Mouse (Mus musculus) embryonic facial prominence, embryonic 11.5 days (tissue): Measurements from ENCODE around the gene Irak2. TPM values are rescaled to one million over a fixed set of nuclear protein-coding genes. Genes with fewer than 3 reads are reported as not detected.

Experiments used
- ATAC-seq: fragments of 200-750 bp; cut with Nextera tagmentation; replicated peaks from 2 replicates; pipeline ENCODE4 v1.8.0; 2017; ENCODE audit warnings: low read depth; ENCODE audit not compliant: insufficient number of reproducible peaks, low FRiP score, low TSS enrichment
- DNase-seq: peaks from one replicate; pipeline ENCODE4 v3.0.0-alpha.2; 2015; ENCODE audit warnings: low spot score
- H3K27ac ChIP-seq: fragments of 300-500 bp; sonication (generic); replicated peaks from 2 replicates; pipeline ENCODE4 v1.5.1; 2014; ENCODE audit warnings: mild to moderate bottlenecking, low read depth, low read length, control low read depth
- H3K27me3 ChIP-seq: fragments of 300-500 bp; sonication (generic); 2 replicates; pipeline ENCODE4 v1.6.1; 2014; ENCODE audit warnings: mild to moderate bottlenecking, low read length, moderate library complexity, mixed read lengths; ENCODE audit not compliant: control insufficient read depth, insufficient read depth
- H3K36me3 ChIP-seq: fragments of 300-500 bp; sonication (generic); replicated peaks from 2 replicates; pipeline ENCODE4 v1.6.1; 2014; ENCODE audit warnings: low read depth, mild to moderate bottlenecking, low read length, moderate library complexity, mixed read lengths; ENCODE audit not compliant: control insufficient read depth, insufficient read depth
- H3K4me1 ChIP-seq: fragments of 300-500 bp; sonication (generic); 2 replicates; pipeline ENCODE4 v1.6.1; 2014; ENCODE audit warnings: low read length, mixed read lengths; ENCODE audit not compliant: control insufficient read depth, insufficient read depth
- H3K4me2 ChIP-seq: fragments of 300-500 bp; sonication (generic); 2 replicates; pipeline ENCODE4 v1.6.1; 2014; ENCODE audit warnings: low read depth, mild to moderate bottlenecking, control low read depth, low read length, moderate library complexity
- H3K4me3 ChIP-seq: fragments of 300-500 bp; sonication (generic); 2 replicates; pipeline ENCODE4 v1.5.1; 2014; ENCODE audit warnings: low read depth, low read length, control low read depth
- H3K9ac ChIP-seq: fragments of 300-500 bp; sonication (generic); replicated peaks from 2 replicates; pipeline ENCODE4 v1.6.1; 2014; ENCODE audit warnings: mild to moderate bottlenecking, control low read depth, low read length
- H3K9me3 ChIP-seq: fragments of 300-500 bp; sonication (generic); replicated peaks from 2 replicates; pipeline ENCODE4 v1.6.1; 2016; ENCODE audit warnings: mild to moderate bottlenecking, low read length, inconsistent platforms, mixed read lengths; ENCODE audit not compliant: control insufficient read depth
- WGBS: fragments of 180-500 bp; shearing (Covaris S2); extraction: QIAGEN DNeasy Blood & Tissue Kit; methylation state at CpG from one replicate; pipeline ENCODE4 v1.1.7; 2014; 5-methylcytosine and 5-hydroxymethylcytosine counted together
- polyA plus RNA-seq: library from polyadenylated mRNA; unstranded; fragments of >200 nt; fragmentation: Nextera tagmentation; extraction: Ambion mirVana; gene quantifications from 2 replicates; pipeline ENCODE4 v1.2.1, GENCODE M21; 2014

Irak2 gene
- polyA plus RNA-seq, 1 experiment from 2014 or later = 2.2 TPM

GRCm38 (mm10) chr6:113604432-113605223 lies 33.6 kb upstream of the Irak2 start, which contains the start of gene Brk1:
TSS of gene Brk1 (plus strand) at chr6:113604772.
- no peaks in the 10 kb centered on the region for H3K27me3 ChIP-seq
- H3K4me3 ChIP-seq = peak within 1 kb of the TSS; percentile 91
- H3K9me3 ChIP-seq = no peaks in the 10 kb centered on the region
- peak within 1 kb of the TSS; percentile 41; the same call in 1 of the 2 replicates for H3K27ac ChIP-seq
- peak within 1 kb of the TSS; percentile 58 for H3K4me2 ChIP-seq
- peak; percentile 91 for DNase-seq
- no peaks in the 10 kb centered on the region for H3K36me3 ChIP-seq
- under 1% methylated on average over 64 of the region's 65 CpGs for WGBS
- ATAC-seq = peak; percentile 87
- no peaks in the 10 kb centered on the region for H3K4me1 ChIP-seq
- H3K9ac ChIP-seq = peak within 1 kb of the TSS; percentile 91

- DNase-seq (no peak), ATAC-seq (peak; percentile 36; the same call in 1 of the 2 replicates)
- no peaks in the 10 kb centered on the region for H3K9me3 ChIP-seq
- peak overlapping the region; percentile 91 for H3K9ac ChIP-seq
- H3K36me3 ChIP-seq = no peaks in the 10 kb centered on the region
- H3K27me3 ChIP-seq = no peaks in the 10 kb centered on the region
- H3K4me2 ChIP-seq = peak overlapping the region; percentile 58
- H3K4me1 ChIP-seq = no peaks in the 10 kb centered on the region
- H3K4me3 ChIP-seq = peak overlapping the region; percentile 91
- 5% methylated on average over 10 of the region's 10 CpGs for WGBS
- no peak overlapping the region; the same call in 1 of the 2 replicates for H3K27ac ChIP-seq
Measured at GRCm38 (mm10) chr6:113605224-113605545, 33.1 kb upstream of the Irak2 start.

- Histone ChIP-seq H3K9ac (no peak overlapping the region), H3K4me2 (no peak overlapping the region), H3K4me1 (no peaks in the 10 kb centered on the region), H3K36me3 (no peaks in the 10 kb centered on the region; the same call in 1 of the 2 replicates), H3K27me3 (no peaks in the 10 kb centered on the region), H3K9me3 (no peaks in the 10 kb centered on the region), H3K27ac (no peak overlapping the region), H3K4me3 (no peak overlapping the region)
- WGBS = 72% methylated on average over 6 of the region's 6 CpGs
- no peak for DNase-seq
- ATAC-seq = no peak
Measured at GRCm38 (mm10) chr6:113608871-113609270, 29.4 kb upstream of the Irak2 start.

GRCm38 (mm10) chr6:113609293-113609692 lies 29.0 kb upstream of the Irak2 start:
- H3K4me3 ChIP-seq = no peak overlapping the region
- no peak for ATAC-seq
- DNase-seq = no peak
- H3K9me3 ChIP-seq = no peaks in the 10 kb centered on the region
- WGBS = 88% methylated on average over 7 of the region's 7 CpGs
- no peak overlapping the region for H3K9ac ChIP-seq
- H3K4me1 ChIP-seq = no peaks in the 10 kb centered on the region
- no peaks in the 10 kb centered on the region; the same call in 1 of the 2 replicates for H3K36me3 ChIP-seq
- no peak overlapping the region for H3K27ac ChIP-seq
- no peaks in the 10 kb centered on the region for H3K27me3 ChIP-seq
- H3K4me2 ChIP-seq = no peak overlapping the region

- Histone ChIP-seq H3K4me1 (no peaks in the 10 kb centered on the region), H3K36me3 (peaks cover 4% of the 10 kb centered on the region; the same call in 1 of the 2 replicates), H3K4me2 (no peak overlapping the region), H3K9me3 (no peaks in the 10 kb centered on the region), H3K4me3 (no peak overlapping the region), H3K27ac (no peak overlapping the region), H3K9ac (no peak overlapping the region), H3K27me3 (no peaks in the 10 kb centered on the region)
- DNase-seq (no peak), ATAC-seq (no peak)
- 85% methylated on average over 8 of the region's 8 CpGs for WGBS
Measured at GRCm38 (mm10) chr6:113612258-113612969, 25.9 kb upstream of the Irak2 start.

- 97% methylated on average over 7 of the region's 7 CpGs for WGBS
- no peak overlapping the region for H3K27ac ChIP-seq
- DNase-seq = no peak
- H3K4me1 ChIP-seq = no peaks in the 10 kb centered on the region
- no peaks in the 10 kb centered on the region for H3K27me3 ChIP-seq
- H3K4me3 ChIP-seq = no peak overlapping the region
- no peak overlapping the region for H3K4me2 ChIP-seq
- H3K9me3 ChIP-seq = no peaks in the 10 kb centered on the region
- H3K36me3 ChIP-seq = peaks cover 10% of the 10 kb centered on the region; the same call in 1 of the 2 replicates
- no peak overlapping the region for H3K9ac ChIP-seq
- no peak for ATAC-seq
Measured at GRCm38 (mm10) chr6:113614152-113614551, 24.1 kb upstream of the Irak2 start.

- Histone ChIP-seq H3K9ac (no peak overlapping the region), H3K36me3 (peaks cover 10% of the 10 kb centered on the region; the same call in 1 of the 2 replicates), H3K4me1 (no peaks in the 10 kb centered on the region), H3K27me3 (no peaks in the 10 kb centered on the region), H3K9me3 (no peaks in the 10 kb centered on the region), H3K4me2 (no peak overlapping the region), H3K27ac (no peak overlapping the region), H3K4me3 (no peak overlapping the region)
- 95% methylated on average over 8 of the region's 8 CpGs for WGBS
- DNase-seq = no peak
- no peak for ATAC-seq
Measured at GRCm38 (mm10) chr6:113614997-113615396, 23.3 kb upstream of the Irak2 start.

- Histone ChIP-seq H3K36me3 (peaks cover 10% of the 10 kb centered on the region; the same call in 1 of the 2 replicates), H3K9me3 (no peaks in the 10 kb centered on the region), H3K4me3 (no peak overlapping the region), H3K4me2 (no peak overlapping the region), H3K9ac (no peak overlapping the region), H3K27me3 (no peaks in the 10 kb centered on the region), H3K27ac (no peak overlapping the region), H3K4me1 (no peaks in the 10 kb centered on the region)
- DNase-seq (no peak), ATAC-seq (no peak)
- WGBS = 93% methylated on average over 4 of the region's 4 CpGs
Measured at GRCm38 (mm10) chr6:113615489-113615888, 22.8 kb upstream of the Irak2 start.
